Mouse (Mus musculus): ENCODE measurements at regions not wholly inside any gene's neighbourhood (a gene's known extent, or its start where the extent isn't known, plus 50 kb on each side); places are given as distances from the start of the nearest gene placed in this dataset.

GRCm38 (mm10) chr11:112916923-112917322, 134.9 kb downstream of the Sox9 start:
- no peak for TF ChIP-seq POLR2A (IDR thresholded peaks at IDR 0.05; ENCODE audit: insufficient read depth, low read depth, low read length)
- TF ChIP-seq CTCF (IDR thresholded peaks at IDR 0.05; ENCODE audit: insufficient read depth, low read depth, low read length) = no peak

Measured in olfactory bulb, adult 2 months (tissue).